Mouse (Mus musculus): ENCODE results near the gene Tceal8.

GRCm38 (mm10) chrX:136180897-136181553, 8.9 kb upstream of the Tceal8 start:
- TF ChIP-seq POLR2A (IDR thresholded peaks at IDR 0.05; ENCODE audit: low read depth, low read length): no peak
- no peak for TF ChIP-seq CTCF (IDR thresholded peaks at IDR 0.05; ENCODE audit: extremely low read depth, insufficient read length, insufficient replicate concordance, low read depth, low read length)
